Mouse (Mus musculus) lung, postnatal 10 days (tissue): ENCODE results near the gene Por.

ENCODE experiments used
- DNase-seq: peaks from one replicate; pipeline ENCODE4 v3.0.0; 2021

Gene Por

GRCm38 (mm10) chr5:135780331-135780730, 110.5 kb downstream of the Por start:
- DNase-seq, result no peak

- no peak for DNase-seq
Observed at GRCm38 (mm10) chr5:135782901-135783300, 113.1 kb downstream of the Por start.
